Mouse (Mus musculus) activated CD4-positive, CD25-positive, alpha-beta regulatory T cell, adult 4 months (primary cell): ENCODE data around the gene Prkcq. TPM values are rescaled to one million over a fixed set of nuclear protein-coding genes. Genes with fewer than 3 reads are reported as not detected.
"Not testable (repeated sequence)": the region's sequence is repeated elsewhere in the genome, so short reads cannot be mapped to it uniquely, and the experiment has no call there.

ENCODE experiments used
- ATAC-seq: one replicate; pipeline ENCODE4 v1.8.0; 2017
- polyA plus RNA-seq, 2 experiments: library from polyadenylated mRNA; unstranded; fragments of 100-300 nt; shearing (Covaris generic); gene quantifications; one replicate each; pipeline ENCODE4 v1.2.1; 2017

Gene Prkcq
- polyA plus RNA-seq, 2 experiments from 2014 or later, result 118 to 125 TPM

DNA sequence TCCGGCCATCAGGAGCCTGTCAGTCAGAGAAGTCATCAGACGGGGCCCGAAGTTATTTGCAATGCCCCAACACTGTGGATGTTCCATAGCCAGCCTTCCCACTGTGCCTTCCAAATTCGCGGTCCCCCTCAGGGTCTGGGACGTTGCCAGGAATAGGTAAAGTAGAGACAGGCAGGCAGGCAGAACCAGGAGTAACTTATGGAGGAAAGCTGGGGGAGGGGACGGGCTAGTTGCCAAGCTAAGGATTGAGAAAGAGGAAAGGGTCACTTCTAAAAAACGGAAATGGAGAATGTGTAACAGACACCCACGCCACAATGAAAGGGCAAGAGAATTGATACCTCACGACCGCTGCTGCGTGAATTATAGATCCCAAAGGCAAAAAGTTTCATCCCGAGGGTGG, 121.2 kb downstream of the Prkcq start:
- no peak for ATAC-seq

GRCm38 (mm10) chr2:11294643-11295191, 122.8 kb downstream of the Prkcq start:
- ATAC-seq, result no peak

DNA sequence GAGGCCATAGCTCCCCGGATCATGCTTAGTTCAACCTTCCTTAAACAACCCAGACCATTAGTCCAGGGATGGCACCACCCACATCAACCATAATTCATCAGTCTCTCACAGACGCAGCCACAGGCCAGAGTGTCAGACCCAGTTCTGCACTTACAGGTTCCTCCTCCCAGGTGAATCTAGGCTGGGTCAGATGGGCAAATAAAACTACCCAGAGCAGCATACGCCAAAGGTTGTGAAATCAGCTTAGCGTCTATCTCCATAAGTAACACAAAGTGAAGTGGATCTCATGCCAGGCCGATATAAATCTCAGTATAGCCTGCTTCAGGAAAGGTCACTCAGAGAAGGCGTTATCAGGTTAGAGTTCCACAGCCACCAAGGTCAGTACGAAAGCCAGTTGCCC, 126.9 kb downstream of the Prkcq start:
- no peak for ATAC-seq

GRCm38 (mm10) chr2:11299366-11299765, 127.5 kb downstream of the Prkcq start:
- ATAC-seq, result no peak

GRCm38 (mm10) chr2:11300362-11300761, 128.5 kb downstream of the Prkcq start:
- no peak for ATAC-seq

GRCm38 (mm10) chr2:11320241-11320640, 148.3 kb downstream of the Prkcq start:
- peak; percentile 79 for ATAC-seq

DNA sequence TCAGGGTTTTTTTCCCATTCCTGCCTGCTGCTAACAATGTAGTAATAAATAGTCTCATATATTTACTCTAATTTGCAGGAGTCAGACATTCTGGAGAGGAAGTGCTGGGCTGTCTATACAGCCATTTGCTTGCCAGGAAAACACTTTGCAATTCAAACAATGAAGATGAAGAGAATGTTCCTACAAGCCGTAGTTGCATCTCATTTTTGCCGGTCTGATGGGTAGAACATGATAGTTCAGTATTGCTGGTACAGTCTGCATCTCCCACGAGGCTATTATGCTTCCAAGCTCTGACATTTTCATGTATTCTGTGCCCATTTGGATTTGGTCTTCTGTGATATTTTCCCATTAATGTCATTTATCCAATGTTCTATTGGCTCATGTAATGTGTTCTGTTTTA, 150.5 kb downstream of the Prkcq start:
- ATAC-seq, result no peak

DNA sequence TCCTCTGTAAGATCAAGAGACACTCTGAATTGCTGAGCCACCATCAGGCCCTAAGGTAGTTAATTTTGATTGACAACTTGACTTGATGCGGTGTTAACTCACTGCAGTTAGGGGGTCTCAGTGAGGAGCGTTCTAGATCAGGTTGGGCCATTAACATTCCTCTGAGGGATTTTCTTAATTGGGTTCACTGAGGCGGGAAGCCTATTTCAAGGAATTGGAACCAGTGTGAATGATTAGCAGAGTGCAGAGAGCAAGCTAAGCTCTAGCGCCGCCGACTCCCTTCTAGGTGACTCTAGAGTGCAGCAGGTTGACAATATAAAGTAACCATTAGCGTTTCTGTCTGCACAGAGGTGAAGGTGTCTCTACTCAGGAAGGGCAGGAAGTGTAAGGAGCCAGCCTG, 155.4 kb downstream of the Prkcq start:
- no peak for ATAC-seq

DNA sequence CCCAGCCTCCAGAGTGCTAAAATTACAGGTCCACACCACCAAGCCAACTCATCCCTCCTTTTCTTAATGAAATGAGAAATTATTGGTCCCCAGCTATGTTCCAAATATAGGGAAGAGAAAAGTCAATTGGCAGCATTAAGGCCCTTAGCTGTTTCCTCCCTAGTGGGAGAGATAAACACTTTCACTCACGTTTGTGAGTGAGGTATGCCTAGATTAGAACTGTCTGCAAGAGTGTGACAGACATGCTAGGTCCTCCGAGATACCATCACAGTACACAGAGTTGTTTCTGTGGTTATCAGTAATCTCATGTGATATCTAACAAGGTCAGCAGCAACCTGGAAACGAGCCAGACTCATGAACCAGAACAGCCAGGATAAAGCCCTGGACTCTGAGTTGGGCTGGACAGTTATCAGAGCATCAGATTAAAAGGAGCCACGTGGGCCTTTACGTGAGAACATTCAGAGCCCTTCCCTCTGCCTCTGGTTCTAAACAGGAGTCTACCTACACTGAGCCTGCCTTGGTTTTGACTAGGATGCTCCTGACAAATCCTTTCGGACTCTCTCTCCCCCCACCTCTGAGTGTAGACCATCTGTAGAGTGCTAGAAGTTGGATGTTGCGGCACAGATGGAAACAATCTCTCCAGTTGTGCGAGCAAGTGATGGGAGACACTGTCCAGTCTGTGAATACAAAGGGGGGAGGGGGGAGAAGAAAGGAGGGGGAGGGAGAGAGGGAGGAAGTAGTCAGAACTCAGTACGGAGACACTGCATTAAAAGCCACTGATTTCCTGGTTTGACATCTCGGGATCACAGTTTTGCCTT, 157.7 kb downstream of the Prkcq start:
- ATAC-seq, result no peak

DNA sequence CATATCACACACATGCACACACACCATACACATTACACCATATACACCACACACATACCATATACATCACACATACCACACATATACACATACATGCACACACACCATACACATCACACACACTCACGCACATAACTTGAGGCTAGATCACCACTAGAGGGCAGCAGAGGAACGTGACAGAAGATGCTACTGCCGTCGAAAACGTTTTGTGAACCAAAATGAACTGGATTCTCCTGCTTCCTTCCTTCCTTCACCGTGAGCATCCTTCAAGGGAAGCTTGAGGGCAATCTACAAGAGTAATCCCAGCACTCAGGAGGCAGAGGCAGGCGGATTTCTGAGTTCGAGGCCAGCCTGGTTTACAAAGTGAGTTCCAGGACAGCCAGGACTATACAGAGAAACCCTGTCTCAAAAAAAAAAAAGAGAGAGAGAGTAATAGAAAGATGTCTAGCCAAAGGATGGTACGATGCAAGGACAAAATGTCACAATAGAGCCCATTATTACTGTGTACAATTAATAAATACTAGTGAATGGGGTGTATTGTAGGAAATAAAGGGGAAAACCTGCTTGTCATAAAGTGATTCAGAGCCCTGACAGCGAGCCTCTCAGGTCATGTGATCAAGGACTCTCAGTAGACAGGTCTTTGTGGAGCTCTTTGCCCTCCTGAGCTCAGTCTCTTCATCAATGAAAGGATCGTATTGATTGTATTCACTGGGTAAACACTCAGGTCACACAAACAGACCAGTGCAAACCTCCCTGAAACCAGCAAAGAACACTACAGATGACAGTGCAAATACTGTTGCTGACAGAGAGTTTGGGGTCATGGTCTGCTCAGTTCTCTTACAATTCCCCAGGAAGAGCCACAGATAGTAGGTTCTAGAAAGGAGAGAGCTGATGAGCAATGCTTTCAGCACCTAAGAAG, 159.9 kb downstream of the Prkcq start:
- peak; percentile 75 for ATAC-seq

DNA sequence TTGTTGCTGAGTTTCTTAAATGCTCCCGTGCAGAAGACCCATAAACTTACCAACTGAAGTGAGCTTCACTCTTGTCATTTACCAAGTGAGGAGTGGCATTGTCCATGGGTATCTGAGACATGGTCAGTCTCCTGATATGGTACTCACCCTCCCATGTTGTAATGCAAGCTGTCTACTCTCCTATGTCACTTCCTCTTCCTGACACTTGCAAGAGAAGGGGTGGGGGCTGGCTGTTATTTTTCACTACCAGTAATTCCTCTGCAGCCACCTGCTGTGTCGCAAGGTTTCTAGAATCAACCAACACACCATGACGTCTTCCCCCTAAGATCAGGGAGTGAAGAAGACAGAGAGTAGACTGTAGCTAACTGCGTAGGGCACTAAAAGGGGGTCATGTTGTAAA, 160.6 kb downstream of the Prkcq start:
- ATAC-seq, result no peak

- no peak for ATAC-seq
Observed at GRCm38 (mm10) chr2:11333301-11334017, 161.6 kb downstream of the Prkcq start.

GRCm38 (mm10) chr2:11336320-11336719, 164.4 kb downstream of the Prkcq start:
- ATAC-seq, result no peak

GRCm38 (mm10) chr2:11338931-11339839, 167.3 kb downstream of the Prkcq start:
- ATAC-seq, result peak; percentile 94

DNA sequence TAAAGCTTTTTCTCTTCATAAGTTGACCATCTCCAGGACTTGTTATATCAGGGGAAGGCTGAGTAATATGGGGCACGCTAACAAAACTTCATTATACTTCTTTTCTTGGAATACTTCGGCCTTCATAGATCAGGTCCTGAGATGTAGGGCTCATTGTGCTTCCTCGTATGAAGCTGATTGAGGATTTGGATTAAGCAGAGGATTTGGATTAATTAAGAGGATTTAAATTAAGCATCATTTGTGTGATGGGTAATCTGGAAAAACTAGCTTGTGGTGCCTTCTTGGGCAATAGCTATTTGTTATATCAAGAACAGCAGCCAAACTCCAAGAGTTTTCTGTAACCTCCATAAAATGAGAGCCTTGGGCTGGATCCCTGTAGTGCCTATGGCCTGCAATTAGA, 172.8 kb downstream of the Prkcq start:
- no peak for ATAC-seq

DNA sequence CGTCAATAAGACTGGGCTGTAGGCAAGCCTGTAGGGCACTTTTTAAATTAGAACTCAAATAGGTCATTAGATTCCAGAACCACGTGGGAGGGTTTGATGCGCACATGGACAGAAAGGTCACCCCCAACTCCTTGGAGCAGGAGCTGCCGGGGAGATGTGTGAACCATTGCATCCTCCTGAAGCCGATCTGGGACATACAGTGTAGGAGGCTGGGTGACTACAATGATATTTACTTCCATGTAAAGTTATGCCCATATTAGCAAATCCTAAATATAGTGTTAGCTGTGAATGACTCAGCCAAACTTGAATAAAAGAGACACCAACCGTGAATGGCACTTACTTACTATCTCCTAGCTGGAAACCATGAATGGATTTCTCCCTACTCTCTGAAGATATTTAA, 174.5 kb downstream of the Prkcq start:
- ATAC-seq, result not testable (repeated sequence)

- ATAC-seq, result no peak
Observed at GRCm38 (mm10) chr2:11347791-11348190, 175.9 kb downstream of the Prkcq start.
